Mouse (Mus musculus) liver, postnatal 0 days (tissue): ENCODE data around the gene Nsf.

Experiments used
- CTCF ChIP-seq: sonication (generic); IDR thresholded peaks from 2 replicates; pipeline ENCODE4 v1.5.1; 2016; ENCODE audit warnings: antibody characterized with exemption, low read depth
- EP300 ChIP-seq: IDR thresholded peaks from 2 replicates; pipeline ENCODE4 v1.6.1; 2016; ENCODE audit warnings: antibody characterized with exemption, low read depth, mild to moderate bottlenecking

GRCm38 (mm10) chr11:103905506-103905905 is 48.4 kb downstream of the Nsf start:
- TF ChIP-seq CTCF (no peak), EP300 (no peak)
